Mouse (Mus musculus): ENCODE measurements around the gene Olfr1411. TPM values are rescaled to one million over a fixed set of nuclear protein-coding genes. Genes with fewer than 3 reads are reported as not detected.

Olfr1411 gene
- total and polyA plus RNA-seq, 3 experiments = not detected

DNA sequence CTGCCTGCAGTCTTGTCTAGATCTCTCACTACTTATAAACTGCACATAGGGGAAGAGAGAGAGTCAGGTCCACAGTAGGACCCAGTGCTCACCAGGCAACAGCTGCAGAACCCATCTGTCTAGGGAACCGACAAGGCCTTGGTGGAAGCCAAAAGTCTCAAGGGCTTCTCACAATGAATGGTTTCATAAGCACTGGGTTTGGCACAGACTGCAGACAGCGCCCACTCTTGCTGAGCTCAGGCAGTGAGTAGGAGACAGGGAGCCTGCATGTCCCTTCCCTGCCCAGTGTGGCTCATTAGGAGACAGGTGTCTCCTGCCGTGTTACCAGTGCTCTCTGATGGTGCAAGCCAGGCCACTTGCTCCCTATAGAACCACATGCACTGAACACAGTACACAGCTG is 44.0 kb downstream of the Olfr1411 start:
- dilution Hi-C loops (cut with MboI; ENCODE audit: extremely low pct_ligation_motif_present, extremely low pct_unique_long_range_greater_than_20kb, low sequenced_read_pairs) = no loop called here
- Histone ChIP-seq H3K9me3 (replicated peaks; ENCODE audit: low read length) (no peaks in the 10 kb centered on the region), H3K79me2 (replicated peaks; ENCODE audit: control insufficient read depth, extremely low read depth, insufficient read depth, poor library complexity, severe bottlenecking) (peaks cover 18% of the 10 kb centered on the region), H3K36me3 (replicated peaks in 1 of 2; ENCODE audit: control insufficient read depth in 1 of 2, insufficient read depth in 1 of 2, low read length in 1 of 2) (peaks cover 35 to 56% of the 10 kb centered on the region in 2 experiments), H3K4me1 (ENCODE audit: control insufficient read depth in 1 of 2, insufficient read depth in 2 of 2) (peaks cover 8 to 24% of the 10 kb centered on the region in 2 experiments), H3K27me3 (replicated peaks) (no peaks in the 10 kb centered on the region), H3K27ac (ENCODE audit: insufficient read depth, low read depth) (no peak overlapping the region), H3K4me3 (replicated peaks in 1 of 3; ENCODE audit: low read depth in 2 of 3, low read length in 2 of 3, poor library complexity in 1 of 3) (no peak overlapping the region), H3K9ac (ENCODE audit: insufficient read depth, low read depth) (no peak overlapping the region), H3K4me2 (ENCODE audit: insufficient read depth, low read depth, poor library complexity, severe bottlenecking) (no peak overlapping the region)
- TF ChIP-seq RAD21 (IDR thresholded peaks at IDR 0.05; ENCODE audit: low read depth, low read length) (no peak), ZMIZ1 (IDR thresholded peaks at IDR 0.05; ENCODE audit: low read depth, low read length) (no peak), POLR2AphosphoS2 (IDR thresholded peaks at IDR 0.05; ENCODE audit: low read depth, low read length) (no peak), NRF1 (IDR thresholded peaks at IDR 0.05; ENCODE audit: low read depth, low read length) (no peak), HCFC1 (IDR thresholded peaks at IDR 0.05; ENCODE audit: low read depth, low read length) (no peak), TBP (conservative IDR thresholded peaks at IDR 0.05; ENCODE audit: low read depth, low read length) (no peak), CTCF (conservative IDR thresholded peaks at IDR 0.05 in 1 of 2, IDR thresholded peaks at IDR 0.05 in 1 of 2; ENCODE audit: low read depth in 2 of 2, low read length in 2 of 2) (no peak), RCOR1 (conservative IDR thresholded peaks at IDR 0.05; ENCODE audit: low read depth, low read length) (no peak)
- DNase-seq (ENCODE audit: extremely low read depth) = no peak
- in situ Hi-C loops (cut with MboI; ENCODE audit: low pct_ligation_motif_present, low pct_unique_long_range_greater_than_20kb, low sequenced_read_pairs) = no loop called here

DNA sequence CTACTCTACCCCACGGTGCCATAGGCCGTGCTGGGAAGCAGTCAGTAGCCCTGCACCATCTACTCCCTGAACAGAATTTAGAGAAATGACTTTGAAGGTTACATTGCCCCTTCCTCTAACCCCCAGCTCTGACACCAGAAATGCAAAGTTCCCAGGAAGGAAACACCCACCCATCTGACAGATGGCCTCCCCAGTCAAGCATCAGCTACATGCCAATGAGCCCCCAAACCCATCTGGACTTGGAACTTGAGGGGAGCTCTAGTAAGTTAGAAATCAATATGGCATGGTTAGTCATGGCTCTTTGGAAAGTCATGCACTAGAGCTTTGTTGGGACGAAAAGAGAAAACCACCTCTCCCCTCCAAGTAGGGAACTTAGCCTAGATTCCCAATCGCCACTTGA is 44.5 kb downstream of the Olfr1411 start:
- H3K9me3 ChIP-seq (replicated peaks; ENCODE audit: low read length) = no peaks in the 10 kb centered on the region
- DNase-seq (ENCODE audit: extremely low read depth) = no peak

More for the DNA sequence above, 44.5 kb downstream of the Olfr1411 start:
- H3K4me2 ChIP-seq (ENCODE audit: insufficient read depth, low read depth, poor library complexity, severe bottlenecking) = no peak overlapping the region
- H3K27me3 ChIP-seq (replicated peaks) = no peaks in the 10 kb centered on the region
- TF ChIP-seq EP300 (IDR thresholded peaks at IDR 0.05; ENCODE audit: low read length) (no peak), CHD2 (IDR thresholded peaks at IDR 0.05; ENCODE audit: low read length) (no peak), MEF2A (IDR thresholded peaks at IDR 0.05; ENCODE audit: borderline replicate concordance, low read depth, low read length) (no peak), ELF1 (IDR thresholded peaks at IDR 0.05; ENCODE audit: low read depth, low read length) (no peak), UBTF (IDR thresholded peaks at IDR 0.05; ENCODE audit: low read depth, low read length) (no peak), GABPA (IDR thresholded peaks at IDR 0.05; ENCODE audit: insufficient replicate concordance, low read depth, low read length) (no peak), MAZ (IDR thresholded peaks at IDR 0.05; ENCODE audit: low read depth, low read length) (no peak), ZC3H11A (IDR thresholded peaks at IDR 0.05; ENCODE audit: low read depth, low read length) (no peak), RAD21 (IDR thresholded peaks at IDR 0.05; ENCODE audit: low read depth, low read length) (no peak), USF2 (conservative IDR thresholded peaks at IDR 0.05; ENCODE audit: low read depth, low read length) (no peak), MYC (IDR thresholded peaks at IDR 0.05; ENCODE audit: low read depth, low read length) (no peak), SIN3A (IDR thresholded peaks at IDR 0.05; ENCODE audit: low read length) (no peak), CHD1 (IDR thresholded peaks at IDR 0.05; ENCODE audit: low read depth, low read length) (no peak), USF1 (IDR thresholded peaks at IDR 0.05; ENCODE audit: low read depth, low read length) (no peak), ZNF384 (IDR thresholded peaks at IDR 0.05; ENCODE audit: low read depth, low read length) (no peak), JUN (IDR thresholded peaks at IDR 0.05; ENCODE audit: insufficient read depth, low read depth, low read length) (no peak), KAT2A (IDR thresholded peaks at IDR 0.05; ENCODE audit: insufficient replicate concordance, low read length) (no peak), JUND (conservative IDR thresholded peaks at IDR 0.05; ENCODE audit: low read depth, low read length) (no peak), NELFE (IDR thresholded peaks at IDR 0.05; ENCODE audit: low read depth, low read length) (no peak)
- H3K4me1 ChIP-seq (ENCODE audit: control insufficient read depth in 1 of 2, insufficient read depth in 2 of 2) = peaks cover 8 to 24% of the 10 kb centered on the region in 2 experiments
- in situ Hi-C loops (cut with MboI; ENCODE audit: low pct_ligation_motif_present, low pct_unique_long_range_greater_than_20kb, low sequenced_read_pairs) = no loop called here
- peaks cover 18% of the 10 kb centered on the region for H3K79me2 ChIP-seq (replicated peaks; ENCODE audit: control insufficient read depth, extremely low read depth, insufficient read depth, poor library complexity, severe bottlenecking)
- no peak overlapping the region for H3K9ac ChIP-seq (ENCODE audit: insufficient read depth, low read depth)
- H3K4me3 ChIP-seq (replicated peaks in 1 of 3; ENCODE audit: low read depth in 2 of 3, low read length in 2 of 3, poor library complexity in 1 of 3) = no peak overlapping the region
- H3K36me3 ChIP-seq (replicated peaks in 1 of 2; ENCODE audit: control insufficient read depth in 1 of 2, insufficient read depth in 1 of 2, low read length in 1 of 2) = peaks cover 35 to 56% of the 10 kb centered on the region in 2 experiments
- dilution Hi-C loops (cut with MboI; ENCODE audit: extremely low pct_ligation_motif_present, extremely low pct_unique_long_range_greater_than_20kb, low sequenced_read_pairs) = no loop called here
- no peak overlapping the region for H3K27ac ChIP-seq (ENCODE audit: insufficient read depth, low read depth)

All from CH12.LX (cell line).